Mouse (Mus musculus) kidney, adult 8-10 months (tissue): ENCODE data around the gene Prune2.
A peak's percentile ranks its signal among the peaks of the same experiment; 100 is the strongest.
"Not testable (repeated sequence)": the region's sequence is repeated elsewhere in the genome, so short reads cannot be mapped to it uniquely, and the experiment has no call there.

Experiments
- DNase-seq, 2 experiments: peaks; one replicate each; pipeline ENCODE4 v3.0.0; 2022

The Prune2 gene

GRCm38 (mm10) chr19:17130544-17130943, 174.6 kb downstream of the Prune2 start:
- DNase-seq, result no peak

- peak in 1 of 2 experiments; percentile 9 for DNase-seq
Observed at GRCm38 (mm10) chr19:17136677-17137460, 181.0 kb downstream of the Prune2 start.

- DNase-seq, result no peak
Observed at GRCm38 (mm10) chr19:17137656-17138055, 181.7 kb downstream of the Prune2 start.

GRCm38 (mm10) chr19:17138144-17138915, 182.4 kb downstream of the Prune2 start:
- DNase-seq, result no peak

- no peak for DNase-seq
Observed at GRCm38 (mm10) chr19:17140016-17140914, 184.3 kb downstream of the Prune2 start.

GRCm38 (mm10) chr19:17143245-17143644, 187.3 kb downstream of the Prune2 start:
- DNase-seq, result no peak

- DNase-seq, result no peak
Observed at GRCm38 (mm10) chr19:17144205-17144604, 188.3 kb downstream of the Prune2 start.

- no peak for DNase-seq
Observed at GRCm38 (mm10) chr19:17150064-17150463, 194.1 kb downstream of the Prune2 start.

GRCm38 (mm10) chr19:17151781-17152180, 195.9 kb downstream of the Prune2 start:
- DNase-seq, result no peak

- no peak for DNase-seq
Observed at GRCm38 (mm10) chr19:17152461-17152860, 196.5 kb downstream of the Prune2 start.

- no peak for DNase-seq
Observed at GRCm38 (mm10) chr19:17153911-17154639, 198.2 kb downstream of the Prune2 start.

- no peak for DNase-seq
Observed at GRCm38 (mm10) chr19:17155216-17155615, 199.3 kb downstream of the Prune2 start.

GRCm38 (mm10) chr19:17159676-17160075, 203.8 kb downstream of the Prune2 start:
- no peak for DNase-seq

GRCm38 (mm10) chr19:17160231-17160630, 204.3 kb downstream of the Prune2 start:
- DNase-seq, result no peak

- peak; percentile 32 to 60 for DNase-seq
Observed at GRCm38 (mm10) chr19:17163511-17163953, 207.6 kb downstream of the Prune2 start.

GRCm38 (mm10) chr19:17166288-17166687, 210.4 kb downstream of the Prune2 start:
- DNase-seq, result no peak

- no peak for DNase-seq
Observed at GRCm38 (mm10) chr19:17168186-17168585, 212.3 kb downstream of the Prune2 start.

- no peak for DNase-seq
Observed at GRCm38 (mm10) chr19:17169746-17170145, 213.8 kb downstream of the Prune2 start.

- DNase-seq, result not testable (repeated sequence)
Observed at GRCm38 (mm10) chr19:17174501-17174900, 218.6 kb downstream of the Prune2 start.

- DNase-seq, result no peak
Observed at GRCm38 (mm10) chr19:17180506-17180905, 224.6 kb downstream of the Prune2 start.

GRCm38 (mm10) chr19:17194730-17195129, 238.8 kb downstream of the Prune2 start:
- DNase-seq, result no peak

- DNase-seq, result no peak
Observed at GRCm38 (mm10) chr19:17199059-17199458, 243.1 kb downstream of the Prune2 start.
